In the genomic region with DNA sequence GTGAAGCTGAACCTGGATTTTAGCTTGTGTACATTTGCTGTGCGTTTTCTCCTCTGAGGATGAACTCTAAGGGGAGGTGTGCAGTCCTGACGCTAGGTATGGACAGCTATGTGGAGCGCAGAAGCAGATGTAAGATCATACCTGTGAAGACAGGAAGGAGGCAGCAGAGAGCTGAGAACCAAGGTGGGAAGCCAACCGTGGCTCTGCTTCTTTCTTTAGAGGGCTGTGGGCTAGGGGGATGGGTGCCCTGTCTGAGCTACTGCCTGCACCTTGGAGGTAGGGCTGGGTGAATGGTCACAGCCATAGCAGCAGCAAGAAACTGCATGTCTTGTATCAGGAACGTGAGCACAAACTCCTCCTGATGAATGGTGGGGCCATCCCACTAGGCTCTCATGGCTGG, we compare ENCODE assay signal across 10 mouse cellular contexts.
DNase-seq lines count a peak whose midpoint lies in the region; ATAC-seq lines count a peak whose summit lies in the region.
"Had no signal": no experiment of that assay in that cellular context is flagged by ENCODE, and none has a peak within 500 bp of the region (broad histone marks: within the 10 kb centered on the region; RNA-seq: fewer than 3 reads in every experiment).

No protein-coding gene starts in this region.

- DNase-seq in embryo, embryonic 10 days (ENCODE audit: low spot score), result peak; percentile 62
- no peak for DNase-seq in embryo, embryonic 9.5 days (ENCODE audit: extremely low spot score)
- DNase-seq in midbrain, embryonic 14.5 days, result peak; percentile 77
- no peak for DNase-seq in midbrain, embryonic 11.5 days (ENCODE audit: low spot score, missing footprints)
- DNase-seq in retina, postnatal 1 day, result peak; percentile 61
- no peak for DNase-seq in left cerebral cortex, adult 18-20 months (ENCODE audit: low spot score in 2 of 2)
- no peak for DNase-seq in left cerebral cortex, postnatal 36 days (ENCODE audit: low spot score in 2 of 2)

- ATAC-seq in midbrain, embryonic 14.5 days (ENCODE audit: low FRiP score, low TSS enrichment), result peak; percentile 60; the same call in 1 of the 2 replicates
- ATAC-seq in midbrain, embryonic 11.5 days (ENCODE audit: low FRiP score), result no peak
- peak; percentile 75 for ATAC-seq in hindbrain, embryonic 16.5 days
- ATAC-seq: CD4-positive, CD25-positive, alpha-beta regulatory T cell, adult 4 months had no signal

- no peaks in the 10 kb centered on the region for H3K27me3 ChIP-seq in midbrain, embryonic 14.5 days (ENCODE audit: control insufficient read depth, insufficient read depth, low read length)
- no peaks in the 10 kb centered on the region for H3K27me3 ChIP-seq in midbrain, embryonic 11.5 days (ENCODE audit: control insufficient read depth, insufficient read depth, low read length)
- H3K27me3 ChIP-seq in hindbrain, embryonic 16.5 days (replicated peaks; ENCODE audit: control insufficient read depth, insufficient read depth, low read length), result no peaks in the 10 kb centered on the region
- H3K27me3 ChIP-seq: midbrain, embryonic 12.5 days had no signal

- intact Hi-C loops in left cerebral cortex, postnatal 36 days (cut with DNase I), result no loop called here

- H3K36me3 ChIP-seq in midbrain, embryonic 14.5 days (ENCODE audit: control insufficient read depth, insufficient read depth, low read length), result no peaks in the 10 kb centered on the region
- no peaks in the 10 kb centered on the region for H3K36me3 ChIP-seq in midbrain, embryonic 11.5 days (ENCODE audit: control insufficient read depth, insufficient read depth, low read length)
- no peaks in the 10 kb centered on the region for H3K36me3 ChIP-seq in hindbrain, embryonic 16.5 days (ENCODE audit: control insufficient read depth, insufficient read depth, low read length)
- H3K36me3 ChIP-seq: midbrain, embryonic 12.5 days had no signal

- WGBS in midbrain, embryonic 14.5 days, result 24% methylated on average over 5 of the region's 5 CpGs
- WGBS in midbrain, embryonic 11.5 days, result 25% methylated on average over 5 of the region's 5 CpGs
- 20% methylated on average over 5 of the region's 5 CpGs for WGBS in hindbrain, embryonic 16.5 days

- H3K4me1 ChIP-seq in midbrain, embryonic 14.5 days (ENCODE audit: control insufficient read depth, insufficient read depth, low read length), result no peaks in the 10 kb centered on the region
- no peaks in the 10 kb centered on the region for H3K4me1 ChIP-seq in midbrain, embryonic 11.5 days (ENCODE audit: control insufficient read depth, insufficient read depth, low read length)
- no peaks in the 10 kb centered on the region for H3K4me1 ChIP-seq in hindbrain, embryonic 16.5 days (ENCODE audit: control insufficient read depth, insufficient read depth, low read depth, low read length)
- H3K4me1 ChIP-seq: midbrain, embryonic 12.5 days had no signal

- no peaks in the 10 kb centered on the region for H3K9me3 ChIP-seq in midbrain, embryonic 14.5 days (ENCODE audit: control insufficient read depth, low read length)
- H3K9me3 ChIP-seq in midbrain, embryonic 11.5 days (ENCODE audit: control insufficient read depth, low read length), result no peaks in the 10 kb centered on the region
- H3K9me3 ChIP-seq in hindbrain, embryonic 16.5 days (ENCODE audit: control insufficient read depth, low read length), result no peaks in the 10 kb centered on the region
- H3K9me3 ChIP-seq: midbrain, embryonic 12.5 days had no signal

- H3K27ac ChIP-seq in midbrain, embryonic 14.5 days (replicated peaks; ENCODE audit: low read depth, low read length), result no peak overlapping the region
- no peak overlapping the region for H3K27ac ChIP-seq in midbrain, embryonic 11.5 days (ENCODE audit: low read depth, low read length)
- H3K27ac ChIP-seq in hindbrain, embryonic 16.5 days (ENCODE audit: low read depth, low read length), result no peak overlapping the region
- H3K27ac ChIP-seq: midbrain, embryonic 12.5 days had no signal

- H3K9ac ChIP-seq in midbrain, embryonic 14.5 days (replicated peaks; ENCODE audit: low read length), result no peak overlapping the region
- H3K9ac ChIP-seq in midbrain, embryonic 11.5 days (ENCODE audit: low read length), result no peak overlapping the region
- H3K9ac ChIP-seq in hindbrain, embryonic 16.5 days (ENCODE audit: low read depth, low read length), result no peak overlapping the region
- H3K9ac ChIP-seq: midbrain, embryonic 12.5 days had no signal

- H3K4me2 ChIP-seq in midbrain, embryonic 14.5 days (ENCODE audit: low read length), result no peak overlapping the region
- H3K4me2 ChIP-seq in midbrain, embryonic 11.5 days, result no peak overlapping the region
- no peak overlapping the region for H3K4me2 ChIP-seq in hindbrain, embryonic 16.5 days (ENCODE audit: low read length)
- H3K4me2 ChIP-seq: midbrain, embryonic 12.5 days had no signal

- H3K4me3 ChIP-seq in midbrain, embryonic 14.5 days (replicated peaks; ENCODE audit: low read depth, low read length), result no peak overlapping the region
- H3K4me3 ChIP-seq in midbrain, embryonic 11.5 days (ENCODE audit: low read depth, low read length), result no peak overlapping the region
- H3K4me3 ChIP-seq in hindbrain, embryonic 16.5 days (ENCODE audit: low read length), result no peak overlapping the region
- H3K4me3 ChIP-seq: midbrain, embryonic 12.5 days had no signal

Comparison
In these comparisons a context has a peak if more than half of its experiments do, and no peak if none do; other contexts are left out.
1. DNase-seq: peak in embryo, embryonic 10 days (single experiment), midbrain, embryonic 14.5 days (single experiment) and retina, postnatal 1 day (single experiment); none in embryo, embryonic 9.5 days (single experiment), midbrain, embryonic 11.5 days (single experiment), left cerebral cortex, adult 18-20 months (0 of 2) and left cerebral cortex, postnatal 36 days (0 of 2).